ENCODE assay signal across 14 mouse cellular contexts in the genomic region with DNA sequence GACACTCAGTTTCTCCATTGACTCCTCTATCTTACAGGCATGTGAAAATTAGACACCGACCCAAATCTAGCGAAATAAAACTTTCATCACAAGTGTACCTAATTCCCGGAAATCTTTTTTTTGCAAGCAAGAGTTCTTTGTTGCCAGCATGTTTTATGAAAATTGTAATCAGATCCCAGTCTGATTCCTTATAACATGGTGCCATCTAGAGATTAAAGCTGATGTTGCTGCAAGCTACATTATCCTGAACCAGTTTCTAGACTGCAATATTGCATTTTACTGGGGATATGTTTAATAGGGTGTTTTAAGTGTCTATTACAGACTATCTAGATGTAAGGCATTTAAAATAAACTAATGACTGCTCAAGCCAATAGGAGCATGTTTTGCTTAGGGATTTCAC.
A peak's percentile ranks its signal among the peaks of the same experiment; 100 is the strongest.
DNase-seq lines count a peak whose midpoint lies in the region; ATAC-seq and TF ChIP-seq lines count a peak whose summit lies in the region.
"Had no signal": no experiment of that assay in that cellular context is flagged by ENCODE, and none has a peak within 500 bp of the region (broad histone marks: within the 10 kb centered on the region; RNA-seq: fewer than 3 reads in every experiment).

No protein-coding gene starts in this region.

- no peak for TF ChIP-seq POLR2A in heart, adult 2 months (IDR thresholded peaks at IDR 0.05; ENCODE audit: insufficient read depth, low read depth, low read length)
- TF ChIP-seq POLR2A in brain, embryonic 14.5 days (IDR thresholded peaks at IDR 0.05; ENCODE audit: borderline replicate concordance, extremely low read depth, insufficient read depth, insufficient read length, poor library complexity, severe bottlenecking), result no peak

- TF ChIP-seq EP300 in heart, adult 2 months (IDR thresholded peaks at IDR 0.05; ENCODE audit: insufficient read depth, low read depth, low read length), result no peak

- H3K79me2 ChIP-seq in heart, adult 2 months (replicated peaks; ENCODE audit: control insufficient read depth, insufficient read depth, low read length), result no peaks in the 10 kb centered on the region

- 50% methylated on average over 3 of the region's 3 CpGs for WGBS in heart, adult 2 months
- 81% methylated on average over 3 of the region's 3 CpGs for WGBS in heart, embryonic 10.5 days
- WGBS in embryonic facial prominence, embryonic 14.5 days, result 46% methylated on average over 3 of the region's 3 CpGs

- DNase-seq in heart, adult 2 months, result no peak
- DNase-seq in heart, embryonic 10.5 days (ENCODE audit: low spot score), result no peak
- peak; percentile 11 to 43 for DNase-seq in left cerebral cortex, postnatal 14 days (ENCODE audit: low spot score in 2 of 2)
- no peak for DNase-seq in left cerebral cortex, postnatal 36 days (ENCODE audit: low spot score in 2 of 2)
- peak; percentile 67 for DNase-seq in brain, embryonic 14.5 days (ENCODE audit: low read depth)
- peak; percentile 33 for DNase-seq in embryonic facial prominence, embryonic 14.5 days (ENCODE audit: low spot score)
- no peak for DNase-seq in c-Kit-positive CD71-positive TER-119-positive erythroid progenitor cells, embryonic 14.5 days (ENCODE audit: low spot score)
- DNase-seq: adrenal gland, adult 8-10 months; cerebellum, postnatal 36 days; kidney, adult 2 months; thymus, adult 18-20 months had no signal

- H3K9me3 ChIP-seq in heart, embryonic 10.5 days, result no peaks in the 10 kb centered on the region
- H3K9me3 ChIP-seq in embryonic facial prominence, embryonic 14.5 days (ENCODE audit: control insufficient read depth, low read length), result no peaks in the 10 kb centered on the region
- H3K9me3 ChIP-seq: heart, embryonic 15.5 days; limb, embryonic 12.5 days; midbrain, embryonic 12.5 days had no signal

- H3K4me2 ChIP-seq in embryonic facial prominence, embryonic 14.5 days (ENCODE audit: low read depth, low read length), result no peak overlapping the region
- H3K4me2 ChIP-seq: heart, embryonic 15.5 days; limb, embryonic 12.5 days; midbrain, embryonic 12.5 days had no signal

- intact Hi-C loops in heart, adult 2 months (cut with DNase I), result loop anchor here (2.0 kb wide), 1 partner anchor 126 kb away; no protein-coding TSS in a partner anchor
- intact Hi-C loops in left cerebral cortex, postnatal 14 days (cut with DNase I), result loop anchor here (5.0 kb wide), 1 partner anchor 129 kb away; no protein-coding TSS in a partner anchor
- intact Hi-C loops in left cerebral cortex, postnatal 36 days (cut with DNase I), result no loop called here

- peak; percentile 56 for TF ChIP-seq CTCF in heart, adult 2 months (IDR thresholded peaks at IDR 0.05)
- no peak for TF ChIP-seq CTCF in brain, embryonic 14.5 days (IDR thresholded peaks at IDR 0.05; ENCODE audit: borderline replicate concordance, extremely low read depth, insufficient read depth, insufficient read length)

- ATAC-seq in embryonic facial prominence, embryonic 14.5 days (ENCODE audit: low read depth), result no peak

- H3K27me3 ChIP-seq in heart, adult 2 months (ENCODE audit: control insufficient read depth, insufficient read depth, low read length), result no peaks in the 10 kb centered on the region
- H3K27me3 ChIP-seq in heart, embryonic 10.5 days (ENCODE audit: insufficient read depth, poor library complexity, severe bottlenecking), result no peaks in the 10 kb centered on the region
- no peaks in the 10 kb centered on the region for H3K27me3 ChIP-seq in embryonic facial prominence, embryonic 14.5 days (replicated peaks; ENCODE audit: control insufficient read depth, insufficient read depth, low read length)
- H3K27me3 ChIP-seq: heart, embryonic 15.5 days; limb, embryonic 12.5 days; midbrain, embryonic 12.5 days had no signal

- no peak overlapping the region for H3K9ac ChIP-seq in heart, adult 2 months (ENCODE audit: low read depth, low read length)
- H3K9ac ChIP-seq in embryonic facial prominence, embryonic 14.5 days (ENCODE audit: low read depth, low read length), result no peak overlapping the region
- H3K9ac ChIP-seq: heart, embryonic 15.5 days; limb, embryonic 12.5 days; midbrain, embryonic 12.5 days had no signal

- no peaks in the 10 kb centered on the region for H3K4me1 ChIP-seq in heart, adult 2 months (ENCODE audit: control insufficient read depth, insufficient read depth, low read length)
- H3K4me1 ChIP-seq in heart, embryonic 10.5 days, result no peaks in the 10 kb centered on the region
- H3K4me1 ChIP-seq in embryonic facial prominence, embryonic 14.5 days (ENCODE audit: control insufficient read depth, insufficient read depth, low read length), result no peaks in the 10 kb centered on the region
- H3K4me1 ChIP-seq: heart, embryonic 15.5 days; limb, embryonic 12.5 days; midbrain, embryonic 12.5 days had no signal

- H3K36me3 ChIP-seq in heart, adult 2 months (ENCODE audit: control insufficient read depth, insufficient read depth, low read length), result no peaks in the 10 kb centered on the region
- no peaks in the 10 kb centered on the region for H3K36me3 ChIP-seq in heart, embryonic 10.5 days
- no peaks in the 10 kb centered on the region for H3K36me3 ChIP-seq in embryonic facial prominence, embryonic 14.5 days (ENCODE audit: control insufficient read depth, insufficient read depth, low read length)
- H3K36me3 ChIP-seq: heart, embryonic 15.5 days; limb, embryonic 12.5 days; midbrain, embryonic 12.5 days had no signal

- H3K27ac ChIP-seq in heart, adult 2 months, result no peak overlapping the region
- H3K27ac ChIP-seq in heart, embryonic 10.5 days, result no peak overlapping the region
- H3K27ac ChIP-seq in embryonic facial prominence, embryonic 14.5 days (replicated peaks; ENCODE audit: low read depth, low read length), result no peak overlapping the region
- H3K27ac ChIP-seq: heart, embryonic 15.5 days; limb, embryonic 12.5 days; midbrain, embryonic 12.5 days had no signal

- H3K4me3 ChIP-seq in heart, adult 2 months, result no peak overlapping the region
- no peak overlapping the region for H3K4me3 ChIP-seq in heart, embryonic 10.5 days
- H3K4me3 ChIP-seq in embryonic facial prominence, embryonic 14.5 days (ENCODE audit: low read depth, low read length), result no peak overlapping the region
- H3K4me3 ChIP-seq: heart, embryonic 15.5 days; limb, embryonic 12.5 days; midbrain, embryonic 12.5 days had no signal

Comparison
In these comparisons a context has a peak if more than half of its experiments do, and no peak if none do; other contexts are left out.
1. DNase-seq: peak in left cerebral cortex, postnatal 14 days (2 of 2), brain, embryonic 14.5 days (single experiment) and embryonic facial prominence, embryonic 14.5 days (single experiment); none in heart, adult 2 months (0 of 2), heart, embryonic 10.5 days (single experiment), left cerebral cortex, postnatal 36 days (0 of 2) and c-Kit-positive CD71-positive TER-119-positive erythroid progenitor cells, embryonic 14.5 days (single experiment).